Mouse (Mus musculus) forebrain, embryonic 15.5 days (tissue): ENCODE results near the gene Chst3. TPM values are rescaled to one million over a fixed set of nuclear protein-coding genes. Genes with fewer than 3 reads are reported as not detected.
"Not testable (repeated sequence)": the region's sequence is repeated elsewhere in the genome, so short reads cannot be mapped to it uniquely, and the experiment has no call there.

Source experiments
- ATAC-seq: fragments of 200-750 bp; cut with Nextera tagmentation; replicated peaks from 2 replicates; pipeline ENCODE4 v1.8.0; 2017; ENCODE audit warnings: mild to moderate bottlenecking, moderate TSS enrichment, moderate library complexity
- H3K27ac ChIP-seq: fragments of 300-500 bp; sonication (generic); replicated peaks from 2 replicates; pipeline ENCODE4 v1.5.1; 2015; ENCODE audit warnings: mild to moderate bottlenecking, inconsistent platforms
- H3K27me3 ChIP-seq: fragments of 300-500 bp; sonication (generic); 2 replicates; pipeline ENCODE4 v1.6.1; 2015; ENCODE audit warnings: inconsistent platforms
- H3K36me3 ChIP-seq: fragments of 300-500 bp; sonication (generic); 2 replicates; pipeline ENCODE4 v1.6.1; 2015; ENCODE audit warnings: mild to moderate bottlenecking, inconsistent platforms
- H3K4me1 ChIP-seq: fragments of 300-500 bp; sonication (generic); 2 replicates; pipeline ENCODE4 v1.6.1; 2015; ENCODE audit warnings: inconsistent platforms
- H3K4me2 ChIP-seq: fragments of 300-500 bp; sonication (generic); replicated peaks from 2 replicates; pipeline ENCODE4 v1.6.1; 2015; ENCODE audit warnings: mild to moderate bottlenecking, inconsistent platforms
- H3K4me3 ChIP-seq: fragments of 300-500 bp; sonication (generic); 2 replicates; pipeline ENCODE4 v1.5.1; 2015; ENCODE audit warnings: mild to moderate bottlenecking, inconsistent platforms
- H3K9ac ChIP-seq: fragments of 300-500 bp; sonication (generic); replicated peaks from 2 replicates; pipeline ENCODE4 v1.6.1; 2015; ENCODE audit warnings: mild to moderate bottlenecking, inconsistent platforms
- H3K9me3 ChIP-seq: fragments of 300-500 bp; sonication (generic); 2 replicates; pipeline ENCODE4 v1.6.1; 2016; ENCODE audit warnings: inconsistent platforms
- whole genome bisulfite sequencing: fragments of 180-500 bp; shearing (Covaris S2); methylation state at CpG from one replicate; pipeline ENCODE4 v1.1.7; 2015; ENCODE audit warnings: mixed read lengths; 5-methylcytosine and 5-hydroxymethylcytosine counted together
- polyA plus RNA-seq: library from polyadenylated mRNA; unstranded; fragments of >200 nt; fragmentation: Nextera tagmentation; extraction: Ambion mirVana; gene quantifications from 2 replicates; pipeline ENCODE4 v1.2.1, GENCODE M21; 2015

The Chst3 gene
- polyA plus RNA-seq, 1 experiment from 2014 or later, result 1.2 TPM

DNA sequence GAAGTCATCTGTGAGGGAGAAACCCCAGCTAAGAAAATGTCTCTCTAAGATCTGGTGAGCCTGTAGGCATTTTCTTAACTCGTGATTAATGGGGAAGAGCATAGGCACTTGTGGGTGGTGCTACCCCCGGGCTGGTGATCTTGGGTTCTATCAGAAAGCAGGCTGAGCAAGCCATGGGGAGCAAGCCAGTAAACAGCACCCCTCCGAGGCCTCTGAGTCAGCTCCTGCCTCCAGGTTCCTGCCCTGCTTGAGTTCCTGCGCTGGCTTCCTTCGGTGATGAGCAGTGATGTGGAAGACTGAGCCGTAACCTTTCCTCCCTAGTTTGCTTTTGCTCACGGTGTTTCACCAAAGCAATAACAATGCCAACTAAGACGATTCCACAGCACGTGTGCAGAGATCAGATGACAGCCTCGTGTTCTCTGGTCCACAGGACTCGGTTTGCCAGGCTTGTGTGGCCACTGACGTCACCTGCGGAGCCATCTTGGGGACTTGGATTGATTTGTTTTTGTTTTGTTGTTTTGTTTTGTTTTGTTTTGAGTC is 31.4 kb upstream of the Chst3 start:
- Histone ChIP-seq H3K27ac (no peak overlapping the region), H3K4me1 (no peaks in the 10 kb centered on the region), H3K4me3 (no peak overlapping the region), H3K27me3 (no peaks in the 10 kb centered on the region), H3K9ac (no peak overlapping the region), H3K9me3 (no peaks in the 10 kb centered on the region), H3K36me3 (no peaks in the 10 kb centered on the region), H3K4me2 (no peak overlapping the region)
- ATAC-seq, result no peak
- 79% methylated on average over 13 of the region's 13 CpGs for WGBS

DNA sequence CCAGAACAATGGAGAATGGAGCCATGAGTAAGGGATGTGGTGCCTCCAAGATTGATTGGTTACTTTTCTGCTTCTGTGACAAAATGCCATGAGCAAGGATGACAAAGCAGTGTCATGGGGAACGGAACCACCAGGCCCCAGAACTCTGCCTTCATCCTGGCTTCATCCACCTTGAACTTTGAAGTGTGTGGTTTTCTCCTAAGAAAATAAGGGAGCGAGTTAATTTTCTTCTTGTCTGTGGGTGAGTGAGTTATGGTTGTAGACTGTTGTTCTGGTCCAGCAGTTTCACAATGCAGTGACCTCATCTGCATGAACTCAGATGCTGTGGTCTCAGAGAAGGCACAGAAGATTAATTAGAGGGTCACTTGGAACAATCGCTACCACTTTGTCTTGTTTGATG is 29.3 kb upstream of the Chst3 start:
- H3K9me3 ChIP-seq, ATAC-seq, H3K9ac ChIP-seq, H3K27me3 ChIP-seq, H3K4me2 ChIP-seq, H3K27ac ChIP-seq, H3K36me3 ChIP-seq, H3K4me1 ChIP-seq, H3K4me3 ChIP-seq: not testable (repeated sequence)
- WGBS, result 81% methylated on average over 3 of the region's 3 CpGs

DNA sequence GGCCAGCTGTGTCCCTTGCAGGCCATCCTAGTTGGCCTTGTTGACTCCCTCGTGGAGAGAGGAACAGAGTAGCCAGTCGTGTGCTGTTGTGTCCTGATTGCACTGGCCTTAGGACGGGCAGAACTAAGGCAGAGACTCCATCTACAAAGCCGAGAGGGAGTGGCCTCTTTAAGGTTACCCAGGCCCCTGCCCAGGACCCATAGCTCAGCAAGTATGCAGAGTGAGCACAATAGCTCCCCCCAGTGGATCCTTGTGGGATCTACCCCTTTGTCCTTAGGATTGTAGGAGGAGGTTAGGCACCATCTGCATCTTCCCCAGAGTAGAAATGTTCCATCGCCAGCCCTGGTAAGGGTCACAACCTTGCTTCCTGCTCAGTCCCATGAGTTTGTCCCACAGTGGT is 27.5 kb upstream of the Chst3 start:
- Histone ChIP-seq H3K27me3 (no peaks in the 10 kb centered on the region), H3K4me3 (no peak overlapping the region), H3K4me2 (no peak overlapping the region), H3K9ac (no peak overlapping the region), H3K4me1 (no peaks in the 10 kb centered on the region), H3K36me3 (no peaks in the 10 kb centered on the region), H3K27ac (no peak overlapping the region), H3K9me3 (no peaks in the 10 kb centered on the region)
- ATAC-seq, result peak; percentile 35; the same call in 1 of the 2 replicates
- 49% methylated on average over 5 of the region's 5 CpGs for WGBS

DNA sequence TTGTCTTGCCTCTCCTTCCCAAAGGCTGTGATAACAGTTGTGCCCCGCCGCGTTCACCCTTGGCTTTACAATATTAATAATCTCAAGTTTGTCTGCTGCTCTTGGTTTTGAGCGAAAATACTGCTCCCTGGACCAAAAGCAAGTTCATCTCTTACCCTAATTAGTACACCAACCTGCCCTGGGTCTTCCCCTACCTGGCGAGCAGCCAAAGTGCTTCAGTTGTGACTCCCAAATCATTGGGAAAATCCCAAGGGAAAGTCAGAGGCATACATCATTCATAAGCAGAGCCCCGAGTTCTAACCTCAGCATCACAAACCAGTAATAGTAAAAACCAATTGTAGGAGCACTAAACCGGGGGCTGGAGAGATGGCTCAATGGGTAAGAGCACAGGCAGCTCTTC is 26.6 kb upstream of the Chst3 start:
- no peak for ATAC-seq
- Histone ChIP-seq H3K9me3 (no peaks in the 10 kb centered on the region), H3K36me3 (no peaks in the 10 kb centered on the region), H3K4me1 (no peaks in the 10 kb centered on the region), H3K4me3 (no peak overlapping the region), H3K9ac (no peak overlapping the region), H3K27ac (no peak overlapping the region), H3K27me3 (no peaks in the 10 kb centered on the region), H3K4me2 (no peak overlapping the region)
- WGBS, result 78% methylated on average over 7 of the region's 7 CpGs

DNA sequence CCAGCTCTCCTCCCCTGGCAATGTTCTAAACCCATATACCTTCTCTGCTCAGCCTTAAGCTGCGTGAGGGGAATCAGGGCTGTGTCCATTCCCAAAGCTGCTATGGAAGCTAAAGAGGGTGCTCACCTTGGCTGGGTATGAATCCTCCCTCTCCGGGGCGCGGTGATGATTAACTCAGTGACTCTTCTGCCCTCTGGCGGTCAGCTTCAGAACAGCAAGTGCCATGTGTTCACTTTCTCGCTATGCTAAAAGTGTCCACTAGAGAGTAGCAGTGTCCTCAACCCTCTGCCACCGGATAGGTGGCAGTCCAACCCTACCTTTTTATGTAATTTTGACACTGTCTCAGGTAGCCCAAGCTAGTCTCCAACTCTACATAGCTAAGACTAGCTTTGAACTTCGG is 26.0 kb upstream of the Chst3 start:
- no peak overlapping the region for H3K9ac ChIP-seq
- H3K36me3 ChIP-seq, result no peaks in the 10 kb centered on the region
- no peak overlapping the region for H3K4me3 ChIP-seq
- 3% methylated on average over 8 of the region's 8 CpGs for WGBS
- H3K27ac ChIP-seq, result no peak overlapping the region
- H3K4me1 ChIP-seq, result no peaks in the 10 kb centered on the region
- H3K9me3 ChIP-seq, result no peaks in the 10 kb centered on the region
- peak; percentile 76 for ATAC-seq
- H3K27me3 ChIP-seq, result no peaks in the 10 kb centered on the region
- no peak overlapping the region for H3K4me2 ChIP-seq

DNA sequence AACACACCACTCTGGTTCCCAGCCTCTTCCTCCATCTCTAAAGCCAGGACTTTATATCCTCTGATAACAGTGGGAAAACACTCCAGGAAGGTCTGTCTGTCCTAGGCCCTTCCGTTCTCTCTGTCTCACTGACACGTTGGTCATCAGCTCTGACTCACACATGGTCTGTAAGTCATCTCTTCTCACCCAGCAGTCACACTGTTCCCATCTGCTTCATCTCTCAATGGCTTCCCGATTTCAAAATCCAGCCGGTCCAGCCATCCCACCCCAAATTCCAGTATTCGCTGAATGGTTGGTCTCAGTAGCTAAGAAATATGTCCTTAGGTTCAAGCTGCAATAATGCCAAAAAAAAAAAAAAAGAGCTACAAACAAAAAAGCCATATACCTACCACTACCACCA is 24.9 kb upstream of the Chst3 start:
- no peak overlapping the region for H3K4me2 ChIP-seq
- no peaks in the 10 kb centered on the region for H3K9me3 ChIP-seq
- H3K36me3 ChIP-seq, result no peaks in the 10 kb centered on the region
- 91% methylated on average over 5 of the region's 5 CpGs for WGBS
- H3K4me1 ChIP-seq, result no peaks in the 10 kb centered on the region
- no peak overlapping the region for H3K4me3 ChIP-seq
- no peaks in the 10 kb centered on the region for H3K27me3 ChIP-seq
- no peak overlapping the region for H3K27ac ChIP-seq
- no peak for ATAC-seq
- H3K9ac ChIP-seq, result no peak overlapping the region

DNA sequence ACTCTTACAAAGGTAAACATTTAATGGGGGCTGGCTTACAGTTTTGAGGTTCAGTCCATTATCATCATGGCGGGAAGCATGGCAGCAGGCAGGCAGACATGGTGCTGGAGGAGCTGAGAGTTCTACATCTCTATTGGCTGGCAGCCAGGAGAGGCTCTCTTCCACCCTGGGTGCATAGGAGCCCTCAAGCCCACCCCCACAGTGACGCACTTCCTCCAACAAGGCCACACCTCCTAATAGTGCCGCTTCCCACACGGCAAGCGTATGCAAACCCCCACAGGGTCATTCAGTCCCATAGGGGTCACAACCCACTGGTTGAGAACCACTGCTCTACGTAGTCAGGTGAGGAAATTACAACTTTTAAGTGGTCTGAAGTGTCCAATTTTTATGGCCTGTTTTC is 21.4 kb upstream of the Chst3 start:
- Histone ChIP-seq H3K27ac (no peak overlapping the region), H3K4me2 (no peak overlapping the region), H3K9ac (no peak overlapping the region), H3K9me3 (no peaks in the 10 kb centered on the region), H3K36me3 (no peaks in the 10 kb centered on the region), H3K4me1 (no peaks in the 10 kb centered on the region), H3K4me3 (no peak overlapping the region), H3K27me3 (no peaks in the 10 kb centered on the region)
- ATAC-seq, result no peak
- WGBS, result 86% methylated on average over 6 of the region's 6 CpGs

DNA sequence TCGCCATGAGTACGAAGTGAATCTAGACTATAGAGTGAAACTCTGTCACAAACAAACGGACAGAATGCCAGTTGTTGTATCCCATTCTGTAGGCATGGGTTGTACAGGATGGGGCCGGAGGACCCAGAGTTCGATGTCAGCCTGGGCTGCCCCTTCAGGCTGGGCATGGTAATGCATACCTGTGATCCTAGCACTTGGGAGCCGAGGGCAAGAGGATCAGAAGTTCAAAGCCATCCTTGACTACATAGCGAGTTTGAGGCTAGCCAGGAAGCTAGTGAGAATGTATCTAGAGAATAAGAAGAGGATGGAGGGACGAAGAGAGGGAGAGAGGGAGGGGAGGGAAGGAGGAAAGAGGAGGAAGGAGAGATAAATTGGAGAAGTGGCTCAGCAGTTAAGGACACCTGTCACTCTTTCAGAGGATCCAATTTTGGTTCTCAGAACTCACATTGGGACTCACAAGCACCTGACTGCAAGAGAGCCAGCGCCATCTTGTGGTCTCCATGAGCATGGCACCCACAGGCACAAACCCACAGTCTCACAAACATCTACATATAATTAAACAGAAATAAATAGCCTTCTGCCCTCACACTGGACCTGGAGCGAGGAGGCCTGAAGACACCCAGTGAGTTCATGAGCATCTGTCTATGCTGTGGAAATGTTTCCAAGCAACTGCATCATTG is 18.6 kb upstream of the Chst3 start:
- no peak for ATAC-seq
- no peaks in the 10 kb centered on the region for H3K4me1 ChIP-seq

DNA sequence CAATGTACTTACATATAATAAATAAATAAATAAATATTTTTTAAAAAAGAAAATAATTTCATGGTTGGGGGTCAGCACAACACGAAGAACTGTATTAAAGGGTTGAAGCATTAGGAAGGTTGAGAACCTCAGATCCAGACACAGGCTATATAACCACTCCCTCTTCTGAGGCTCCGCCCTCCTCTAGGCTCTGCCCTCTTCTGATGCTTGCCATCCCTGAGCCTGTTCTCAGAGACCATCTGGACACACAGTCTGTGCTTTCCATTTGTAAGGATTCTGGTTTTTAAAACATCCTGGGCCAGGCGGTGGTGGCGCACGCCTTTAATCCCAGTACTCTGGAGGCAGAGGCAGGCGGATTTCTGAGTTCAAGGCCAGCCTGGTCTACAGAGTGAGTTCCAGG is 16.8 kb upstream of the Chst3 start:
- H3K9me3 ChIP-seq, H3K27me3 ChIP-seq, H3K4me3 ChIP-seq, H3K27ac ChIP-seq, H3K4me1 ChIP-seq, H3K36me3 ChIP-seq, H3K4me2 ChIP-seq, H3K9ac ChIP-seq, ATAC-seq: not testable (repeated sequence)
- 95% methylated on average over 6 of the region's 6 CpGs for WGBS

More for the DNA sequence above, 18.6 kb upstream of the Chst3 start:
- Histone ChIP-seq H3K9me3 (no peaks in the 10 kb centered on the region), H3K27me3 (no peaks in the 10 kb centered on the region), H3K9ac (no peak overlapping the region), H3K27ac (no peak overlapping the region), H3K36me3 (no peaks in the 10 kb centered on the region), H3K4me2 (no peak overlapping the region), H3K4me3 (no peak overlapping the region)
- WGBS, result 59% methylated on average over 10 of the region's 10 CpGs

DNA sequence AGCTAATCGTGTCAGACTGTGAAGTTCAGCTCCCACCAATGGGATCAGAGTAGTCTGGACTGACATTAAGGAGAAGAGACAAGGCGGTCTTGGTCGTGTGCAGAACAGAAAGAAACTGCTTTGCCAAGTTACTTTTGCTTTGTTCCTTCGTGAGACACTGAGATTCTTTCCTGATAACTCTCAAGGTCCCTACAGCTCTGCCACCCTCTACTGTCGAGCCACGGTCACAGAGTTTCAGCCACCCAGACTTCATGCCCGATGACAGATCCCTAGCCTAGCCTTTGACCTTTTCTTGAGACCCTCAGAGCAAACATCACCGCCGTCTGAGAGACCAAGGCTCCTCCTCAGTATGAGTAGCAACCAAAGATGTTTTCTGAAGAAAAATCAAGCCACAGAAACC is 14.9 kb upstream of the Chst3 start:
- Histone ChIP-seq H3K4me3 (no peak overlapping the region), H3K4me1 (no peaks in the 10 kb centered on the region), H3K27ac (no peak overlapping the region), H3K9ac (no peak overlapping the region), H3K9me3 (no peaks in the 10 kb centered on the region), H3K4me2 (no peak overlapping the region), H3K36me3 (no peaks in the 10 kb centered on the region), H3K27me3 (no peaks in the 10 kb centered on the region)
- WGBS, result 82% methylated on average over 9 of the region's 9 CpGs
- no peak for ATAC-seq

DNA sequence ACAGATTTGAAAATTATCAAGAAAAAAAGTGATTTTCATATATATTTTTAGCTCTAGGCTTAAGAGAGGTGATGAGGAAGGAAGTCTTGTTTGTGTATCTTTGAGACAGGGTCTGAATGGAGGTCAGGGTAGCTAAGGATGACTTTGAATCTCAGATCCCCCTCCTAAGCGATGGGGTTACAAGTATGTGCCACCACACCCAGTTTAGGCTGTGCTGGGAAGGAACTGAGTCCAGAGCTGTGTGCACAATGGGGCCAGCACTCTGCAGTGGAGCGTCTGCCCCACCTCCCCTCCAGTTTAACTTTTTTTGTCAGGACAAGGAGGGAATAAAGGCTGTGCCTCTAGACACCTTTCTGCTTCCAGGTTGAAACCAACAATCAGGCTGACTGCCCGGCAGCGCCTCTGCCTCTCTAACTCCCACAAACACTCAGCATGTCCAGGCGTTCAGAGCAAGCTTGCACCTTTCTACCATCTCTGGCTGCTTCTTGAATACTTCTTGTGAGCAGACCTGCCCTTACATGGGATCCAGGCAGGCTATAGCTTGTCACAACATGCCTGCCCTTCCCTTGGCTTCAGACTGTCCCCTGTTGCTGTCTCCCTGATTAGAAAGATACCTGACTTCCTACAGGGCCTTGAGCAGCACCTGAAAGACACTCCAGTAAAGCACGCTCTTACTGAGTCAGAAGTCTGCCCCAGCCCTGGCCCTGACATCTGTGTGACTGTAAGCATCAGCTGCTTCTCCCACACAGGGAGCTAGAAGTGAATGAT is 11.4 kb upstream of the Chst3 start:
- no peaks in the 10 kb centered on the region for H3K36me3 ChIP-seq
- no peak overlapping the region for H3K9ac ChIP-seq
- H3K4me2 ChIP-seq, result no peak overlapping the region
- no peaks in the 10 kb centered on the region for H3K4me1 ChIP-seq
- no peak overlapping the region for H3K4me3 ChIP-seq
- H3K9me3 ChIP-seq, result no peaks in the 10 kb centered on the region
- 75% methylated on average over 6 of the region's 6 CpGs for WGBS
- no peak for ATAC-seq
- no peaks in the 10 kb centered on the region for H3K27me3 ChIP-seq
- H3K27ac ChIP-seq, result no peak overlapping the region

DNA sequence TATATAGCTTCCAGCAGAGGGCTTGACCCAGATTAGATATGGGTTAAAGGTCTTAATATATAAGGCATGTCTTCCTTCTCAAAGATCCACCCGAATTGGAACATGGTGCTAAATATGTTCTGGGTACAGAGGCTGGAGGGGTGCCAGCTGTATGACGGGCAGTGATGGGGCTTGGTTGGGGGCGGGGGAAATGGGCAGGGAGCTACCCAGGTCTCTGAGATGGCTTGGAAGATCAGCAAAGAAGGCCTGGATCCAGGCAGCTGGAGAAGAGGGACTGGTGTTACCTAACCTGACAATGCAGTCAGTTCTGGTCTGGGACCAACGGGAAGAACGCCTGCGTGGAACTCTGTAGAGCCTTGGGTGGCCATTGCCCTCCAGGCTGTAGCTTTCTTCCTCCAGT is 10.1 kb upstream of the Chst3 start:
- no peaks in the 10 kb centered on the region for H3K4me1 ChIP-seq
- WGBS, result 90% methylated on average over 6 of the region's 6 CpGs
- H3K4me2 ChIP-seq, result no peak overlapping the region
- no peaks in the 10 kb centered on the region for H3K36me3 ChIP-seq
- no peak overlapping the region for H3K4me3 ChIP-seq
- no peak overlapping the region for H3K27ac ChIP-seq
- ATAC-seq, result no peak
- H3K9ac ChIP-seq, result no peak overlapping the region
- H3K27me3 ChIP-seq, result no peaks in the 10 kb centered on the region
- H3K9me3 ChIP-seq, result no peaks in the 10 kb centered on the region
